Mouse (Mus musculus): Measurements from ENCODE around the gene Hnf4a.

Gene Hnf4a

DNA sequence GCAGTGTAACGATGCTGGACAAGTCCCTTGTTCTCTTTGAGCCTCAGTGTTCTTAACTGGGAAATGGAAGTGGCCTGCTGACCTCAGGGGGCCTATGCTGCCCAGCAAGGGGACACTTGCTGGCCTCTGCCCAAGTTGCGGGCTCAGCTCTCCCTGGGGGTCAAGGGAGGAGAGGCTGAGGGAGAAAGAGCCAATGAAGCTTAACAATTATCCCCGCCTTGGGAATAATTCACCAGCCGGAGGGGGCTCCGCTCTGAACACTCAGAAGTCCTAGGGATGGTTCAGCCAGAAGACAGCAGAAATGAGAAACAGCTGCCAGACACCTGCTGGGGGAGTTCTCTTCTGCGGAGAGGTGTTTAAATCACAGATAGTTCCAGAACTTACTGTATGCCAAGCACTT is 43.2 kb downstream of the Hnf4a start:
- no peak for DNase-seq (ENCODE audit: low spot score in 2 of 2)

DNA sequence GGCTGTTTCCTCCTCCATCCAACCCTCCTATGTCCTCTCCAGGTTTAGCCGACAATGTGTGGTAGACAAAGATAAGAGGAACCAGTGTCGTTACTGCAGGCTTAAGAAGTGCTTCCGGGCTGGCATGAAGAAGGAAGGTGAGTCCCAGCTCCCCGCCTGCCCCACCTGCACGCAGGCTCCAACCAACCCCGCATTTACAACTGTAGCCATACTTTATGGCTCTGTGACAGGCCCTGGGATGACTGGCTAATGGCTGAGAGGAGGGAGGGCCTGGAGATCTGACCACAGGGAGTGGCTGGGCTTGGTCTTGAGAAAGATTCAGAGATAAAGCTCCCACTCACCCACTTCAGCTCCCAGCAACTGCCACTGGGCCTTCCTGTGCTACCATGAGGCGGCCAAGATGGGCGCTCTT is 45.9 kb downstream of the Hnf4a start:
- DNase-seq (ENCODE audit: low spot score in 2 of 2) = no peak

DNA sequence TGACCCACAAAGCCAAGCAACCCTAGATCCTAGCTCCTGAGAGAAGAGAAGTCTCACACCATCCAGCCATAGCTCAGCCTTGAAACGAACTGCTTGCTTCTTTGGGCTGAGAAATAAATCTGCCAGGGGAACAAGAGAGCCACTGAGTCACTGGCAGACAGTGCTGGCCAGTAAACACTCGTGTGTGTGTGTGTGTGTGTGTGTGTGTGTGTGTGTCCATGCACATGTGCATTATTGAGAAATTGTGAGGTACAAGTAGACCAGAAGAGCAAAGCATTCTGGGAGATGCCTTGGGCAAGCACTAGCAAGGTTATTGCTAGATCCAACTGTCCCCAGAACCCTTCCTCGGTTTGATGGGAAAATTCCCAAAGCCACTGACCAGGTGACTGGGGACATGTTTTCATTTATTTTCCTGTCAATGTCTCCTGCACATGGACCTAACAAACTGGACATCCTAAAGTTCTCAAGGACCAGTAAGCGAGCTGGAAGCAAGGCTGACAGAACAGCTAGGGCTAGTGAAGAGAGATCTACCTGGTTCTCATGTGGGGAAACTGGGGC is 47.9 kb downstream of the Hnf4a start:
- no peak for DNase-seq (ENCODE audit: low spot score in 2 of 2)

DNA sequence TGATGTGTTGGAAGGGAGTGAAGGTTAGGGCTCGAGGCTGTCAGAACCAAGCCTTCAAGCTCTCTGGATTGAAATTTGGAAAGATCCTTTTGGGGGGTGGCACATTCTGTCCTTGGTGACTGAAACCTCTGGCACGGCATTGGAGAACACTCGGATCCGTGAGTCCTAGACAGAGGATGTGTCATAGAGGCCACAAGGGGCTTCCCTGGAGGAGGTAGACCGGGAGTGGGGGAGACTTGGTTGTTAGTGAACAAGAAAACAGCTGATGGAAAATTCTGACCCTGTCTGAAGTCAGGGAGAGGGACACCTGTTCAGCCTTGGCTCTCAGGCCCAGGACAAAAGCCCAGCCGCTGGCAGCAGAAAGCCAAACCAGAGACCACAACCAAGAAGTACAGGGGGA is 48.4 kb downstream of the Hnf4a start:
- DNase-seq (ENCODE audit: low spot score in 2 of 2) = no peak

DNA sequence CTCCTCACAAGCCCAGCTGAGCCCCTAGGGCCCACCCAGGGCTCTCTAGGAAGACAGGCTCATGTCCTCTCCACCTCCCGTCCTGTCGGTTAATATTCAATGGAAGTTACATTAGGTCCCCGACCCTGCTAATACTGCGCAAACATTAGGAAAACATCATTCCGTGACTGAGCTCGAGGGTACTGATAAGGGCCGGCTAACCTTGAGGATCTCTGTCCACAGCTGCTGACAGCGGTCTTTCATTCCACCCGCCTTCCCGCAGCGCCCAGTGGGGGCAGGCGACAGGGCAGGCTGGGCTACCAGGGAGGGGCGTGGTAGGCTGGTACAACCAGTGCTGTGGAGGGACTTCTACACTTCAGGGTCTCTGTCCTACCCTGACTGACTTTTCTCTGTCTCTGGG is 48.8 kb downstream of the Hnf4a start:
- no peak for DNase-seq (ENCODE audit: low spot score in 2 of 2)

DNA sequence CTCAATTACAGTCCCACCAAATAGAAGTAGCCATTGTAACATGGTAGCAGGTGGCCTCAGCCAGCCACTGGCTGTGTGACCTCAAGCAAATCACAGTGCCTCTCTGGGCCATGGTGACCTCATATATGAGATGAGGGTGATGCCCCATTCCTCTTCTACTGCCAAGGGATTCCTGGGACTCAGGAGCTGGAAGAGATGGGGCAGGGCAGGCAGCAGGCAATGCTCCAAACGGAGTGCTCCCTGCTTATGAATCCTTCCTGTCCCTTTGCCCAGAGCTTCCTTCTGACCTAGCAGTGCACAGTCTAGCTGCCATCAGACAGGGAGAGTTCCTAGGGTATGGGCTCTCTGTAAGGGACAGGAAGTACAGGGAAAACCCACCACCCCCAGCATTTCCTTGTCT is 51.9 kb downstream of the Hnf4a start:
- no peak for DNase-seq (ENCODE audit: low spot score in 2 of 2)

DNA sequence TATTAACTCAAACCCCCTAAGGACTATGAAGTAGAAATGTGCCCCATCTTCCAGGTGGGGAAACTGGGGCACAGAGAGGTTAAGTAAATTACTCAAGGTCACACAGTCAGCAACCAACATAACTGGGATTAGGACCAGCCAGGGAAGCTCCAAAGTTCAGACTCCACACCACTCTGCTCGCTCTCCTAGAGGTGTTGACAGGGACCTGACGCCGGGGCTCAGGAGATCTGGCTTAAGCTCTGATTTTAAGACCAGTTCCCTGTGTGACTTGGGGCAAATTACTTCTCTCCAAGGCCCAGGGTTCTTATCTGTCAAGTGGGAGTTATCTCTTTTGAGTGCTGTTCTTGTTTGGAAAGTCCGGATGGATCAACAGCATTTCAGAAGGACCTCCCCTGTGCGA is 52.6 kb downstream of the Hnf4a start:
- DNase-seq (ENCODE audit: low spot score in 2 of 2) = no peak

DNA sequence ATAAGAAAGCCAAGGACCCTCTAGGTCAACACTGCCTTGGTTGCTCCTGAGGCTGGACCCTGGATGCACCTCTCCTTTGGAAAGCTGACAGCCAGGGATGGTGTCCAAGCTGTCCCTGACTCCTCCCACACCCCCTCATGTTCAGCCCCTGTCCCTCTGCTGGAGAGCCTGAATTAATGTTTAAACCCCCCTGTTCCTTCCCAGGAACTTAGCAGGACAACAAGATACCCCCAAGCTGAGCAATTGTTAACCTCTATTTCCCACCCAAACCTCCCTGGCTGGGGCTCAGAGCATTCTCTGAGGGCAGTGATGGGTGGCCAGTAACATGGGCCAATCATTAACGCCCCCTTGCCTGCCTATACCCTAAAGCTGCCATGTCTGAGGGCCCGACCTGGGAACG is 53.6 kb downstream of the Hnf4a start:
- no peak for DNase-seq (ENCODE audit: low spot score in 2 of 2)

DNA sequence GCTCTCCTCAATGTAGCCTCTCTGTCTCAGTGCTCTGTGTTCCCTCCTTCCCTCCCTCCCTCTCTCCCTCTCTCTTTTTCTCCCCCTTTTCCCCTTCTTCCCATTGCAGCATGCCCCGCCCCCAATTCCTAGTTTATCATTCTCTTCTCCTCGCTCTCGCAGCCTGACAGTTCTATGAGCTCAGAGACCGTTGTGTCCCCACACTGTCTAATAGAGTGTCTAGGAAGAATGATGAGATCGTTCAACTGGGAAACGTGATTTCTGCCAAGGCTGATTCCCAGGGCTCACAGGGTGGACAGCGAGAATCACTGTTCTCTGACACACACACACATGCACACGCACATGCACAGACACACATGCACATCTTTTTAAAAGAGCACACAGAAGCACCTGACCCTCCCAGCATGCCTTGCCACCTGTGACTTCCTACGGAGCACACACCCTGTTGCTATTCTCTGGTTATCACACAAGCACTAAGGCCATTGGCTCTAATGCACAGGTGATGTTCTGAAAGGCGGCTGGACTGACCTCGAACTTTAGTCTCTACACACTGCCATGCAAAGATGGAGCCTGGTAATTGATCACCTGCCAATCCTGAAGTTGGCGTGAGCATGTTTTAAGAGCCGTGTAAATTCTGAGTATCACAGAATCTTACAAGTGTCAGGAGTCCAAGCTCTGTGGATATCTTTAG is 54.8 kb downstream of the Hnf4a start:
- no peak for DNase-seq (ENCODE audit: low spot score in 2 of 2)

DNA sequence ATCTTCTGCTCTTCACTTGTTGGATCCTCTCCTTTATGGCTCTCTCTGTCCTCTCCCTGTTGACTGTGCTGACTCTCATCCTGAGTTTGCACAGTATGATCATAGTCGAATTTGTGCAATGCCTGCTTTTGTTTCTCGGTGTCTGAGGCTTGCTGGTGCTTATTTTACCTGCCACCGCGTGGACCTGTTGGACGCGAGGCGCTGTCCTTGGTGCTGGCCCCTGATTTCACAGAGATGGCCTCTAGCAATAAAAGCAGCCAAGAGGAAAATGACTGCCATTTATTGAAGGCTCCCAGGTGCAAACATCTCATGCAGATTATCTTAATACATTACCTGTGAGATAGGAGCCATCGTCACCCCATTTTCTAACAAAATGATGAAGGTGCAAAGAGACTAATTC is 58.0 kb downstream of the Hnf4a start:
- DNase-seq (ENCODE audit: low spot score in 2 of 2) = no peak

DNA sequence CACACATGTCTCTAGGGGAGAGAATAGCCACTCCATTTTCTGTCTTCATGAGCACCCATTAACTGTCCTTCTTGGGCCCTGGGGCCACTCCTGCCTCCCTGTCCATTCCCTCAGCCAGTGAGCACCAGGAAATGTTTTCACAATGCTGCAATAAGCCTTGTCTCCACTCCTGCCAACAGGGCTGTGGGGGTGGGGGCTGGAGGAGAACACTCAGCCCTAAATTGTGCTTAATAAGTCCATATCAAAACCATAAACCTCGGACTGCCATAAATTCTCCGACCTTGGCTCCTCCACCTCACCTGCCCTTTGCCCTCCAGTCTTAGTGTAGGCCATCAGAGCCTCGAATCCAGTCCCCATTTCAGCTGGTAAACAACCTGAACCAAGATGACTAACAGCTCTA is 67.7 kb downstream of the Hnf4a start:
- DNase-seq (ENCODE audit: low spot score in 2 of 2) = no peak

DNA sequence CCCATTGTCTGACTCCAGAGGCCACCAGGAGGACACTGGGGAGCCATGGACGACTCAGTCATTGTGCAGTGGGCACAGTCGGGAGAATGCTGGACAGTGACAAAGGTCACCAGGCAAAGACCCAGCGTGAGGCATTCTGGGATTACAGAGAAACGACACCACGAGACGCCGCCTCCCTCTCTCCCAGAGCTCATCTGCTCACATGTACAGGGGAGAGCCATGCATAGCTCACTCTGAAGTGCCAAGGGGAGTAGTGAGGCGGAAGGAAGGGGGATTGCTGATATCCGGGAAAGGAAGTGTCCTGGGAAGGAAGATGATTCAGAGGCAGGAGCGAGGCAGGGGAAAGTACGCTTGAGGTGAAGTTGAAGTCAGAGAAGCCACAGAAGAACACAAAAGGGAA is 68.6 kb downstream of the Hnf4a start:
- no peak for DNase-seq (ENCODE audit: low spot score in 2 of 2)

DNA sequence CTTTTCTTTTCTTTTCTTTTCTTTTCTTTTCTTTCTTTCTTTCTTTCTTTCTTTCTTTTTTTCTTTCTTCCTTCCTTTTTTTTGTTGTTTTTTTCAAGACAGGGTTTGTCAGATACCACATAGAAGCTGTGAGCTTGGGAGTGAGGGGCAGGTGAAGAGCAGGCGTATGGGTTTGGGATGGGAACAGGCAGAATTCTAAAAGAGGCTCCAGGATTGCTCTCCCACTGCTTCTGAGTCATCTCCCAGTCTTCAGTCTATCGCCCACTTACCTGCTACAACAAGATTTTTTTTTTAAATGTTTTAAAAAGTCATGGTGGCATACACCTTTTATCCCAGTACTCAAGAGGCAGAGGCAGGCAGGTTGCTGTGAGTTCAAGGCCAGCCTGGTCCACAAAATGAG is 71.4 kb downstream of the Hnf4a start:
- DNase-seq (ENCODE audit: low spot score in 2 of 2) = no peak

DNA sequence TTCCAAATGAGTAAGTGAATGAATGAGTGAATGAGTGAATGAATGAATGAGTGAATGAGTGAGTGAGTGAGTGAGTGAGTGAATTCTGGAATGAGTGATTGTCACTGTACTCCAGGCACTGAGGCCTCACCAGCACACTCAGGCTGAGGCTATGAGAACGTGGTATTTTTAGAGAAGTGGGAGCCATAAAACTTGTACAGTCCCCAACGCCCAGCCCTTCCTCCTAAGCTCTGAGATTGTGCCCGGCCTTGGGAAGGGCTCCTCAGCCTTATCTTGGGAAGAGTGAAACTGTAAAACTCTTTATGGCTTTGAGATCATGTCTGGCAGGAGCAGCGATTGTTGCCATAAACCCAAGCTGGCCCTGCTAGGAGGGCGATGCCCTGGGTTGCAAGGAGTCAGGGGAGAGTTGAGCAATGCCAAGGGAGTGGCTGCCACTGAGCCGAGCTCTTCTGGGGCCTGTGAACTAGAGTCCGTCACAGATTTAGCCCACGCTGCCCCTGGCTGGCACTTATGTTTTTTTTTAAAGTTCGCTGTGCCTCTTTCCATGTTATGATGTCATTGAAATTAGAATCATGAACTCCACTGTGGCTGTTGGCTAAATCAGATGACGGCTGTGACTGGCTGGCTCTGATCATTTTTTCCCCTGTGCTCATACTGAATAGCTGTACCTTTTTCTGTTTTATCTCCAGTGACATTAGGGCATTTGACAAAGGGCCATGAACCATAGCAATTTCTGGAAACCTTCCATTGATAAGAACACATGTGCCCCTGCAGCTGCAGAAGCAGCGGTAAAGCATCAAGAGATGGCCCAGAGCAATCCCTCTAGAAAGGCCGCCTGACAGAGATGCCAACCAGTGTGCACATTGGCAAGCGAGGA is 73.7 kb downstream of the Hnf4a start:
- DNase-seq (ENCODE audit: low spot score in 2 of 2) = no peak

DNA sequence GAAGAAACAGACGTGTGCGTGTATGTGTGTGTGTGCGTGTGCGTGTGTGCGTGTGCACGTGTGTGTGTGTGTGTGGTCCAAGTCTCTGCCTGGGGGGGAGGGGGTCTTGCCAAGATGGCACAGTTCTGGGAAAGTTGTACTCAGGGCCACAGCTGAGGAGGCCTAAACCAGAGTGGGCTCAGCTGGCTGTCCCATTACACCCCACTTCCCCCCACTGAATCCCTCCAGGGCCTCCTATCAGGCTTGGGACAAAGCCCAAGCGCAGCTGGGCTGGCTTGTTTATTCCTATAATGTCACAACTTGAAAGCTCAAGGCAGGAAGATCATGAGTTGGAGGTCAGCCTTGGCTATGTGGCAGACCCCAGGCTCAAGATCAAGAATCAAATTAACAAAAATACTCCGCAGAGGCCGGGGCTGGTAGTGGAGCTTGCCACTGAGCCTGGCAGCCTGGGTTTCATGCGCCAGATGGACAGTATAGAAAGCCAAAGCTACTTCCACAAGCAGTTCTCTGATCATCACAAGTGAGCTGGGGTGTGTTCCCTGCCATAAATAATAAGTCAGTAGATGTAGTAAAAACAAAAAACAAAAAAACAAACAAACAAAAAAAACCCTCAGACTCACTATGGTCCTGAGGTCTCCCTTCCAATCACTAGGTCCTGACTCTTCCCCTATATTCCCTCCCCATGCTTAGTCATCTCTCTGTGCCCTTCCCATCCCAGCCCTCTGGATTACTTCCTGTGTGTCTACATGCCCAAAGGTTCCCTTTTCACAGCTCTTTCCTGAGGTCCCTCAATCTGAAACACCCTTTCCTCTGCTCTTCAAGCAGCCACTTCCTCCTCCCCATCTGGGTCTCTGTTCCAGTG is 76.8 kb downstream of the Hnf4a start:
- DNase-seq (ENCODE audit: low spot score in 2 of 2) = no peak

DNA sequence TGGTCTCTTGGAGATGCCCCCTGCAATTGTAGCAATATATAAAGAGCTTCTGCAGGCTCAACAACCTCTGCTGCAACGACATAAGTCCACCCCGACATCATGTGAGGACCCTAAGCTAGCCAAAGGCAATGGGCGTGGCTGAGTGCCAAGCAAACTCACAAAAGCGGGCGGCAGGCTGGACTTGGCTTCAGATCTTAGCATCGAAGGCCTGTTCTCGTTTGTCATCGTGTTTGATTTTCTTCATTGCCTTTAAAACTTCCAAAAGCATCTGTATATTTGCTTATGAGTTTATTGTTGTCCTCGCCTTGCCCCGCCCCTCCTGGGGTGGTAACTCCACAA is 77.4 kb downstream of the Hnf4a start:
- no peak for DNase-seq (ENCODE audit: low spot score in 2 of 2)

DNA sequence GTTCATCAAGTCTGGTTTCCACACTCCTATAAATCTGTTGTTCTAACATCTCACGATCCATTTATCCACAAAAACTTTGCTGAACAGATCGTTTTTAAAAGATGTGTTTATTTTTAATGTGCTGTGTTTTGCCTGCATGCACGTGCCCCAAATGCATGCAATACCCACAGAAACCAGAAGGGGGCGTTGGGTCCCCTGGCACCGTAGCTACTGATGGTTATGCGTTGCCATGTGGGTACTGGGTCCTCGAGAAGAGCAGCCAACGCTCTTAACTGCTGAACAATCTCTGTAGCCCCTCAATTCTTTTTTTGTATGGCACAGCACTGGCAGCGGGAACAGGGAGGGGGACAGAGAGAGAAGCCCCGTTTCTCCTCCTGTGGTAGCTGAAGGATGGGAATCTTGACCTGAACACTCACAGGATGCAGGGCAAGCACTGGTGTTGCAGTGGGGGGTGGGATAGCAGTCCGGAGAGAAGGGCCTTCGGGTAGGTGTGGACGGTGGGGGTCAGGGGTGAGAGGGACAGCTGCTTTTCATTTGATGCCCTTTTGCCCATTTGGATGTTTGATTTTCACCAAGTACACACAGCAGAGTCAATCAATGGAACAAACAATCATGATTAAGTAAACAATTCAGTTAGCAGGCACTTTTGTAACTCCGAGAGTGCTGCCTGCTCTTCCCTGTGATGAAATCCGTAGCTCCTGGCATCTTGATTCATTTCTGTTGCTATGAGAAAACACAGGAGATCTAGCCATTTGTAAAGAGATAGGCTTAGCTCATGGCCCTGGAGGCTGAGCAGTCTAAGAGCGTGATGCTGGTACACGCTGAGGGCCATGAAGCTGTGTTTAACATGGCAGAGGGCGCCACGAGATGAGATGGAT is 80.0 kb downstream of the Hnf4a start:
- peak in 1 of 2 experiments; percentile 25 for DNase-seq (ENCODE audit: low spot score in 2 of 2)

DNA sequence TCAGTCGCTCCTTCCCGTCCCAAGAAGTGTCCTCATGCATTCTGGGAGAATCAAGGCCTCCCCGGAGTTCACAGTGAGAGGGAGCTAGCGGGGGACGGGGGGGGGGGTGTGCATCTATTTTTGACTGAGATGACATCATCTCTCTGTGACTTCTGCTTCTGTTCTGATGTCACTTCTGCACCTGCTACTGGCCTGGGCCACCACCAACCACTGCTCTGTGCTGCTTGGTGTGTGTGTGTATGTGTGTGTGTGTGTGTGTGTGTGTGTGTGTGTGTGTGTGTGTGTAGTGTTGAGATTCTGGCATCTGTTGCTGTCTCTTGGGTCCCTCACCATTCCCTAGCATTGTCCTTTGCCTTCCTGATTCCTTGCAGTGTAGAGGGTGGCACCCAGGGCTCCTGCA is 80.9 kb downstream of the Hnf4a start:
- no peak for DNase-seq (ENCODE audit: low spot score in 2 of 2)

DNA sequence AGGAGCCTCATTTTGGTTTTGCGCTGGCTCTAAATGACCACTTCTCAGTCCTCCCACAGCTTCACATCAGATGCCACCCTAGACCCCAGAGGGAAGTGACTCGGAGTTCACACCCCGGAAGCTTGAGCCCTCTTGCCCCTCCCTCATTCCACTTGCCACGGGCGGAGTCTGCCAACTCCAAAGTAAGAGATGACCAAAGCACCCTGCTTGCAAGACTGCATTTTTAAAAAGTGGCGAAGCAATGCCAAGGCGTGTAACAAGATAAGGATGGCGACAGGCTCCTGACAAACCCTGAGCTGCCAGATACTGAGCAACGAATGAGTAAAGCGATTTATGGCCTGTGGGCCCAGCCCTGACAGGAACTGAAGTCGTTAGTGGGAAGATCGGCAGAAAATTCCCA is 83.6 kb downstream of the Hnf4a start:
- DNase-seq (ENCODE audit: low spot score in 2 of 2) = no peak

DNA sequence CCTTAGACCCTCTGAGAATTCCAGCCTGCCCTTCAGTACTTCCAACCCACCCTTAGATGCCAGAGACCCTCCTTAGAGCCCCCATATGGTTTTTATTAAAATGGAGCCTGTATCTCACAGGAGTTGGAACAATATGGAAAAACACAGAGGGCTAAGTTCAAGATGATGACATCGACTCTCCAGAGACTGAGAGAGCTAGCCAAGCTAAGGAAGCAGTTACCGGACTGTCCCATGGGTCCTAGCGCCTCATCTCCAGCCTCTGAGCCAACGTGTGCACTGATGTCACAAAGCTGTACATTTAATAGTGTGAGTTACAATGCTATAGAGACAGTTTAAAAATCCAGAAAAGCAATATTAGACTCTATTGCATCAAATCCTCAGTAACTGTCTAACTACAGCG is 84.4 kb downstream of the Hnf4a start:
- no peak for DNase-seq (ENCODE audit: low spot score in 2 of 2)

DNA sequence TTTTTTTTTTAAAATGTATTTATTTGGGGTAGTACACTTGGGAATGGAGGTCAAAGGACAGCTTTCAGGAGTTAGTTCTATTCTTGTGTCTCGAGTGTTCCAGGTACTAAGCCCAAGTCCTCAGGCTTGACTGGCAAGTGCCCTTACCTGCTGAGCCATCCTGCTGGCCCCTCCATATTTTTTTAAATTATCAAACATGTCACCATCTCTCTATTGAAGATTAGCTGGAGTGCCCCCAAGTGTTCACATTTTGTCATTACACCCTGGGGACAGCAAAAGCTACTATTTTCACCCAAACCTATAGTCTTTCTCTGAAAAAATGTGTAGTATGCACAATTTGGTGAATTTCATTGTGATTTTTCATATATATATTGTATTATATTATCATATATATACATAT is 85.5 kb downstream of the Hnf4a start:
- DNase-seq (ENCODE audit: low spot score in 2 of 2) = no peak
